Mouse (Mus musculus) thymus, postnatal 36 days (tissue): ENCODE measurements around the gene Itpkb.

ENCODE experiments used
- DNase-seq, 2 experiments: peaks; one replicate each; pipeline ENCODE4 v3.0.0; 2022; ENCODE audit warnings: mixed read lengths in 2 of 2

The Itpkb gene

DNA sequence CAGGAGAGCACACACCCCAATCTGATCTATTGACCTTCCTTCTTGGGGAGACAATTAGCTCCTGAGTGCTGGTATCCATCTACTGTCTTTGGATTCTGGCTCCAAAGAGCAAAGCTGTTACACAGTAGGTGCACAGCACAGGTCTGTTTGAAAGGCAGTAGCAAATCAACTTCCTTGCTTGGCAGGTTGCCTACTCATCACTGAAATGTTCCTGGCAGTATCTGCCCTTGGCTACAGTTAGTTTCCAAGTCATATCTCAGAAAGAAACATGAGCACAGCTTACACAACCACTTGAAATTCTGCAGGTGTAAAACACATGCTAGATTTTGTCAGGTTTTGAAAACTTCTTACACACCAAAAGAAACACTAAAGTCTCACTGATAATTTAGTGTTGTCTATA lies 143.3 kb downstream of the Itpkb start:
- DNase-seq, result no peak
